Mouse (Mus musculus) bone marrow, adult 2 months (tissue): ENCODE measurements around the gene Trim33. TPM values are rescaled to one million over a fixed set of nuclear protein-coding genes. Genes with fewer than 3 reads are reported as not detected.
A peak's percentile ranks its signal among the peaks of the same experiment; 100 is the strongest.

Experiments used
- H3K27ac ChIP-seq: fragments of 200-500 bp; 2 replicates; pipeline ENCODE4 v1.5.1; 2012; ENCODE audit warnings: low read depth, mild to moderate bottlenecking, control low read depth, inconsistent platforms, low read length; ENCODE audit not compliant: control insufficient read depth, poor library complexity, insufficient read depth
- H3K4me1 ChIP-seq: fragments of 200-500 bp; 2 replicates; pipeline ENCODE4 v1.6.1; 2011; ENCODE audit warnings: low read length; ENCODE audit not compliant: control insufficient read depth, insufficient read depth
- H3K4me3 ChIP-seq: fragments of 200-500 bp; replicated peaks from 2 replicates; pipeline ENCODE3; 2011; ENCODE audit warnings: mild to moderate bottlenecking, low read depth, low read length, control low read depth; ENCODE audit not compliant: control insufficient read depth
- CTCF ChIP-seq: fragments of 200-500 bp; IDR thresholded peaks from 2 replicates; pipeline ENCODE4 v1.5.1; 2011; ENCODE audit warnings: low read length, control low read depth; ENCODE audit not compliant: control insufficient read depth, insufficient read depth
- POLR2A ChIP-seq: fragments of 200-500 bp; IDR thresholded peaks from 2 replicates; pipeline ENCODE4 v1.6.1; 2011; ENCODE audit warnings: low read depth, mild to moderate bottlenecking, control low read depth, low read length, borderline replicate concordance; ENCODE audit not compliant: control insufficient read depth
- WGBS: fragments of 180-500 bp; shearing (Covaris S2); methylation state at CpG from one replicate; pipeline ENCODE4 v1.1.7; 2018; 5-methylcytosine and 5-hydroxymethylcytosine counted together
- polyA plus RNA-seq: library from polyadenylated mRNA; stranded (reverse); fragments of >200 nt; gene quantifications from 2 replicates; pipeline ENCODE4 v1.2.4, GENCODE M21; 2011; ENCODE audit warnings: low replicate concordance; ENCODE audit not compliant: missing spikeins, insufficient read depth, insufficient read length

Gene Trim33
- polyA plus RNA-seq = 10.2 and 13.9 TPM in 2 replicates

GRCm38 (mm10) chr3:103279182-103280149, at the start of gene Trim33:
Trim33 (plus strand) TSS chr3:103279293.
- Histone ChIP-seq H3K4me3 (peak within 1 kb of the TSS; percentile 100), H3K27ac (peak within 1 kb of the TSS; percentile 98), H3K4me1 (peaks cover 1% of the 10 kb centered on the region; the same call in 1 of the 2 replicates)
- TF ChIP-seq CTCF = no peak
- TF ChIP-seq POLR2A = peak; percentile 77; the same call in 1 of the 2 replicates
- 1% methylated on average over 129 of the region's 136 CpGs for WGBS

GRCm38 (mm10) chr3:103232398-103232797, 46.7 kb upstream of the Trim33 start:
- H3K4me3 ChIP-seq = no peak overlapping the region
- WGBS = 61% methylated on average over 4 of the region's 4 CpGs
- H3K27ac ChIP-seq = no peak overlapping the region
- no peak for TF ChIP-seq CTCF
- TF ChIP-seq POLR2A = no peak
- no peaks in the 10 kb centered on the region for H3K4me1 ChIP-seq

- no peak for TF ChIP-seq CTCF
- no peak for TF ChIP-seq POLR2A
- H3K4me3 ChIP-seq = no peak overlapping the region
- H3K4me1 ChIP-seq = no peaks in the 10 kb centered on the region
- 78% methylated on average over 2 of the region's 2 CpGs for WGBS
- no peak overlapping the region for H3K27ac ChIP-seq
Measured at GRCm38 (mm10) chr3:103241524-103241923, 37.6 kb upstream of the Trim33 start.

GRCm38 (mm10) chr3:103242156-103242555, 36.9 kb upstream of the Trim33 start:
- 82% methylated on average over 3 of the region's 3 CpGs for WGBS
- Histone ChIP-seq H3K27ac (no peak overlapping the region), H3K4me3 (no peak overlapping the region), H3K4me1 (no peaks in the 10 kb centered on the region)
- TF ChIP-seq POLR2A (no peak), CTCF (no peak)

- H3K4me3 ChIP-seq = no peak overlapping the region
- WGBS = 81% methylated on average over 2 of the region's 2 CpGs
- no peak overlapping the region for H3K27ac ChIP-seq
- TF ChIP-seq CTCF = no peak
- no peak for TF ChIP-seq POLR2A
- H3K4me1 ChIP-seq = no peaks in the 10 kb centered on the region
Measured at GRCm38 (mm10) chr3:103243491-103243890, 35.6 kb upstream of the Trim33 start.

- TF ChIP-seq POLR2A (no peak), CTCF (no peak)
- Histone ChIP-seq H3K27ac (no peak overlapping the region), H3K4me3 (no peak overlapping the region), H3K4me1 (no peaks in the 10 kb centered on the region)
- WGBS = 82% methylated on average over 17 of the region's 17 CpGs
Measured at GRCm38 (mm10) chr3:103246627-103247260, 32.3 kb upstream of the Trim33 start.

GRCm38 (mm10) chr3:103256089-103256819, 22.8 kb upstream of the Trim33 start:
- WGBS = 24% methylated on average over 10 of the region's 10 CpGs
- H3K4me1 ChIP-seq = no peaks in the 10 kb centered on the region
- H3K27ac ChIP-seq = no peak overlapping the region
- no peak overlapping the region for H3K4me3 ChIP-seq
- TF ChIP-seq CTCF (no peak), POLR2A (no peak)
